Mouse (Mus musculus): ENCODE data around the gene Gcgr. TPM values are rescaled to one million over a fixed set of nuclear protein-coding genes. Genes with fewer than 3 reads are reported as not detected.

Gcgr gene
- polyA plus RNA-seq, 1 experiment from 2014 or later = 0.32 TPM

DNA sequence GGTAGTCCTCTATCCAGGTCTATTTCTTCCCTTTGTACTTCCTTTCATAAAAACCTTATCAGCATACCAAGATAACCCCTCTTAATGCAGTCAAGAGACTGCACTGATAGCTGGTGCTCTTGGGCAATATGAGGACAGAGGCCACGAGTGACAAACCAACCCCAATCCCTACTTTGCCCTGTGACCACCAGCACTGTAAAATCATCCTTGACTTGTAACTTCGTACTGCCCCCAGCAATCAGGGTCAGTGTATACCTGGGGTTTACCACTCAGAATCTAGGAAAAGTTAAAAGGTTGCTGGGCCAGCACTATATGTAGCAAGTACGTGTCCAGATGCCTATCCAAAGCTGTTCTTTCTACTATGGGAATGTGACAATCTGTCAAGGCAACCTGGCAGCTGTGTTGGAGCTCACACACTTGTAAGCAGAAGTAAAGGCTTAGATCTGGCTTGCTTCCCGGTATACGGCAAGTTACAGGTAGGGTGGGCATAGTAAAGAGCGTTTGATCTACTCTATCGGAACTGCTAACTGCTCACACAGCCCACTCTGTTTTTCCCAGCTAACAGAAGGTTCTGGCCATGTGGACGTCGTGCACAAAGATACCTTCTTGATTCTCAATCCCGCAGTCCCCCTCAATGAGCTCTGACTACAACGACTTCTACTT, 41.4 kb downstream of the Gcgr start:
- Histone ChIP-seq H3K36me3 (replicated peaks; ENCODE audit: control insufficient read depth, insufficient read depth) (peaks cover 47% of the 10 kb centered on the region), H3K9ac (peak overlapping the region; percentile 84), H3K27ac (peak overlapping the region; percentile 87), H3K9me3 (ENCODE audit: control insufficient read depth, low read length) (no peaks in the 10 kb centered on the region), H3K4me1 (replicated peaks; ENCODE audit: control insufficient read depth, insufficient read depth, low read length) (peaks cover 22% of the 10 kb centered on the region), H3K4me2 (replicated peaks) (peak overlapping the region; percentile 73), H3K27me3 (ENCODE audit: control insufficient read depth, insufficient read depth, low read length) (no peaks in the 10 kb centered on the region), H3K4me3 (replicated peaks; ENCODE audit: low read length) (peak overlapping the region; percentile 63)
- ATAC-seq (ENCODE audit: low FRiP score) = no peak
- DNase-seq (ENCODE audit: low spot score) = no peak
- 15% methylated on average over 11 of the region's 11 CpGs for WGBS

DNA sequence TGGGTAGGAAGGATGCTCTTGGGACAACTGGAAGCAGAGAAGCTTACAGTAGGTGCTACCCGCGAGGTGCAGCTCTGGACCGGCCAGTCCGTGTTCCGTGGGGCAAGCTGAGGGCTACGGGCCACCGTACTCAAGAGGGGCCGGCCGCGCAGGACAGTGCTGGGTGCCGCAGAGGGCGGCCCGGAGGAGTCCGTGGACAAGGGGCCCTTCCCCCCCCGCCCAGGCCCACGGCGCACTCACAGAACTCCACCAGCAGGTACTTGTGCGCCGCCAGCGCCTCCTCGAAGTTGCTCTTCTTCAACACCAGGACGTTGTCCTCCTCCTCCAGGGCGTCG, 41.9 kb downstream of the Gcgr start:
- peak overlapping the region; percentile 73 for H3K4me2 ChIP-seq (replicated peaks)
- H3K27me3 ChIP-seq (ENCODE audit: control insufficient read depth, insufficient read depth, low read length) = no peaks in the 10 kb centered on the region
- under 1% methylated on average over 18 of the region's 24 CpGs for WGBS
- H3K4me3 ChIP-seq (replicated peaks; ENCODE audit: low read length) = peak overlapping the region; percentile 63
- H3K27ac ChIP-seq = peak overlapping the region; percentile 87
- DNase-seq (ENCODE audit: low spot score) (no peak), ATAC-seq (ENCODE audit: low FRiP score) (no peak; the same call in 1 of the 2 replicates)
- H3K36me3 ChIP-seq (replicated peaks; ENCODE audit: control insufficient read depth, insufficient read depth) = peaks cover 47% of the 10 kb centered on the region
- peaks cover 22% of the 10 kb centered on the region for H3K4me1 ChIP-seq (replicated peaks; ENCODE audit: control insufficient read depth, insufficient read depth, low read length)
- no peaks in the 10 kb centered on the region for H3K9me3 ChIP-seq (ENCODE audit: control insufficient read depth, low read length)
- H3K9ac ChIP-seq = peak overlapping the region; percentile 84

DNA sequence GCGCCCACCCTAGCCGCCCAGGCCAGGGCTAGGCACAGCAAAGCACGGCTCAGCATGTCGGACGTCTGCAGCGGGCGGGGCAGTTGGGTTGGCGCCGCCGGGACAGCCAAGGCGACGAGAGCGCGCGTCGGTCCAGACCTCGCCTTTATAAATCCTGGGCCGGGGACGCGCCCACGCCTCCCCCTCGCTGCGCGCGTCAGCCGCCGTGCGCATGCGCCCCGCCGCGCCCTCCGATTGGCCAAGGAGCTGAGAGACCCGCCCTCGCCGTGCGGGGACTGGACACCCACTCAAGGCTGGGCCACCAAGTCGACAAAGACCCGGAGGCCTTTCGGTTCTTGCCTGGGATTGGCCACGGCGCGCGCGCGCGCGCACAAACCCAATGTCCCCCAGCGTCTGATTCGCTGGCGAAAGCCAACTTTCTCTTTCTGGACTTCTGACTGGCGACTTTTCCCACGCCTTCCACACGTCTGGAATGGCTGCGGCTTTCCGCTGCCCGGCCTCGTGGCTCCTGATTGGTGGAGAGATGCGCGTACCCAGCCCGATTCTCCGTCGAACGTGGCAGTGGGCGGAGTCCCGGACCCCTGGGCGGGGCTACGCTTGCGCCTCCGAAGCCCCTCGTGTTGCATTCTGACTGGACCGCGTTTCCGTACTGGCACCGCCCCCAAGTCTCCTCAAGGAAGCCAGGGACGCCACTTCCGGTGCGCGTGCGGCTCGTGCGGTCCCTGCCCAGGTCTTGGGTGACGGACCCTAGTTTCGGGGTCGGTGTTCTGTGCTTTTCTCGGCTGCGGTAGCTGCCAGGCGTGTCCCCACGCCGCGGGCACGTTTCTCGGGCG, 42.5 kb downstream of the Gcgr start, which contains the start of gene P4hb:
TSS of gene P4hb (minus strand) at position 502 of the 833 bp plus-strand sequence.
- Histone ChIP-seq H3K27ac (peak within 1 kb of the TSS; percentile 87), H3K4me3 (replicated peaks; ENCODE audit: low read length) (peak within 1 kb of the TSS; percentile 63), H3K4me1 (replicated peaks; ENCODE audit: control insufficient read depth, insufficient read depth, low read length) (peaks cover 22% of the 10 kb centered on the region), H3K9ac (peak within 1 kb of the TSS; percentile 84), H3K27me3 (ENCODE audit: control insufficient read depth, insufficient read depth, low read length) (no peaks in the 10 kb centered on the region), H3K4me2 (replicated peaks) (peak within 1 kb of the TSS; percentile 96), H3K9me3 (ENCODE audit: control insufficient read depth, low read length) (no peaks in the 10 kb centered on the region), H3K36me3 (replicated peaks; ENCODE audit: control insufficient read depth, insufficient read depth) (peaks cover 47% of the 10 kb centered on the region)
- WGBS = under 1% methylated on average over 94 of the region's 94 CpGs
- peak; percentile 99 for DNase-seq (ENCODE audit: low spot score)
- peak; percentile 97 for ATAC-seq (ENCODE audit: low FRiP score)

DNA sequence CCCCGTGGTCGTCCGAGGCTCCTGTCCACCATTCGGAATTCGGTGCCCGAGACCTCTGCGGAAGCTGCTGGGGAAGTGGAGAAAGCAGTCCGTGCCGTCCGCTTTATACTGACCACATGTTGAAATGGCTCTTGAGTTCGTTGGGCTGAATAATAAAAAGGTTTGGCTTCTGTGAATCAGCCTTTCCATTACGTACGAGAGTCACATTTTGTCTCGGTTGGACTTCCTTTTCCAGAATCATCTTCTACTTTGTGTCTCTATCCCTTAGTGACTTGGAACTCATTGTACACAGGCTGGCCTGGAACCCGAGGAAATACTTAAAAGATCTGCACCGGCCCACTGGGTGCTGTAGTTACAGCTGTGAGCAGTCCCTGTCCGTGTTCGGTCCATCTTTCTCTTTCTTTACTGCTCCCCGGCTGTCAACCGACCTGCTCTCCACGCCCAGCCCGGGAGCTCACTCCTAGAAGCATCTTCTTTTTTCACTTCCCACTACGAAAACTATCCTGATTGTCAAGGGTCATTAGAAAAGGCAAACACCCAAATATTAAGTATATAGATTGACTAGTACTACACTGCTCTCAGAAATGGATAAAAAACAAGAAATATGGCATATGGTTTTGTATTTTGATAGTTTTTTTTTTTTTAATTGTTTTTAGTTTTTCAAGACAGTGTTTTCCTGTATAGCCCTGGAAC, 43.2 kb downstream of the Gcgr start:
- Histone ChIP-seq H3K9ac (peak overlapping the region; percentile 83), H3K4me1 (replicated peaks; ENCODE audit: control insufficient read depth, insufficient read depth, low read length) (peaks cover 22% of the 10 kb centered on the region), H3K27ac (peak overlapping the region; percentile 87), H3K36me3 (replicated peaks; ENCODE audit: control insufficient read depth, insufficient read depth) (peaks cover 47% of the 10 kb centered on the region), H3K27me3 (ENCODE audit: control insufficient read depth, insufficient read depth, low read length) (no peaks in the 10 kb centered on the region), H3K9me3 (ENCODE audit: control insufficient read depth, low read length) (no peaks in the 10 kb centered on the region), H3K4me3 (replicated peaks; ENCODE audit: low read length) (peak overlapping the region; percentile 63), H3K4me2 (replicated peaks) (peak overlapping the region; percentile 96)
- WGBS = under 1% methylated on average over 23 of the region's 23 CpGs
- no peak for ATAC-seq (ENCODE audit: low FRiP score)
- DNase-seq (ENCODE audit: low spot score) = no peak

DNA sequence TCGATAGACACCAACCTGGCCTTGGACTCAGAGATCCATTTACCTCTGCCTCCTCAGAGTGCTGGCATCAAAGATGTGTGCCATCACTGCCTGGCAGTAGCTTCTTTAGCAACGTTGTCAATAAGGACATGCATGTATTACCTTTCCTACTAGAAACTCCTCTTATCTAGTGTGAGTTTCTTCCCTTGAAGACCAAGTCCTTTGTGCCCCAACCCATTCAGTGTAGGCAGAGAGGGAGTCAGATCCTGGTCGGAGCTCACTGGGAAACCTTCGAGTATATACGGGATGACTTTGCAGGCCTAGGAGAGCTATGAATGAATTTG, 43.7 kb downstream of the Gcgr start:
- H3K9ac ChIP-seq = peak overlapping the region; percentile 83
- peak overlapping the region; percentile 63; the same call in 1 of the 2 replicates for H3K4me3 ChIP-seq (replicated peaks; ENCODE audit: low read length)

DNA sequence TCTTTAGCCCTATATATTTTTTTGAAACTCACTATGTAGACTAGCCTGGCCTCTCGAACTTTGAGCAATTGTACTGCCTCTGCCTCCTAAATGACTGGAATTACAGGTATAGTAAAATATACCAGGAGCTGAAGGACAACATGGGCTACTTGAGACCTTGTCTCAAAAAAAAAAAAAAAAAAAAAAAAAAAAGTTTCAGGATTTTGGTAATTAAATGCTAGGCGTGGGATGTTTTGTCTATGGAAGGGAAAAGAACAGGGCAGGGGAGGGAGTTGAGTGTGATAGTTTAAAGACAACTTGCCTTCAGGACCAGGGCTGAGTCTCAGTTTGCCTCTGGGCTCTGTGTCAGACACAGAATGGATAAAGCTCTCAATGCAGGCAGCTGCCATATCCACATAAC, 44.5 kb downstream of the Gcgr start:
- peaks cover 25% of the 10 kb centered on the region for H3K4me1 ChIP-seq (replicated peaks; ENCODE audit: control insufficient read depth, insufficient read depth, low read length)
- peaks cover 47% of the 10 kb centered on the region for H3K36me3 ChIP-seq (replicated peaks; ENCODE audit: control insufficient read depth, insufficient read depth)
- no peak for DNase-seq (ENCODE audit: low spot score)
- WGBS = 86% methylated on average over 2 of the region's 2 CpGs
- no peaks in the 10 kb centered on the region for H3K9me3 ChIP-seq (ENCODE audit: control insufficient read depth, low read length)
- H3K4me3 ChIP-seq (replicated peaks; ENCODE audit: low read length) = no peak overlapping the region
- no peak overlapping the region for H3K27ac ChIP-seq
- no peak overlapping the region for H3K9ac ChIP-seq
- no peak overlapping the region for H3K4me2 ChIP-seq (replicated peaks)
- no peaks in the 10 kb centered on the region for H3K27me3 ChIP-seq (ENCODE audit: control insufficient read depth, insufficient read depth, low read length)
- ATAC-seq (ENCODE audit: low FRiP score) = no peak

More for the DNA sequence above, 43.7 kb downstream of the Gcgr start:
- no peak for ATAC-seq (ENCODE audit: low FRiP score)
- DNase-seq (ENCODE audit: low spot score) = no peak
- H3K4me1 ChIP-seq (replicated peaks; ENCODE audit: control insufficient read depth, insufficient read depth, low read length) = peaks cover 22% of the 10 kb centered on the region
- H3K27ac ChIP-seq = no peak overlapping the region
- peaks cover 48% of the 10 kb centered on the region for H3K36me3 ChIP-seq (replicated peaks; ENCODE audit: control insufficient read depth, insufficient read depth)
- H3K9me3 ChIP-seq (ENCODE audit: control insufficient read depth, low read length) = no peaks in the 10 kb centered on the region
- peak overlapping the region; percentile 96 for H3K4me2 ChIP-seq (replicated peaks)
- no peaks in the 10 kb centered on the region for H3K27me3 ChIP-seq (ENCODE audit: control insufficient read depth, insufficient read depth, low read length)
- WGBS = 40% methylated on average over 5 of the region's 5 CpGs

DNA sequence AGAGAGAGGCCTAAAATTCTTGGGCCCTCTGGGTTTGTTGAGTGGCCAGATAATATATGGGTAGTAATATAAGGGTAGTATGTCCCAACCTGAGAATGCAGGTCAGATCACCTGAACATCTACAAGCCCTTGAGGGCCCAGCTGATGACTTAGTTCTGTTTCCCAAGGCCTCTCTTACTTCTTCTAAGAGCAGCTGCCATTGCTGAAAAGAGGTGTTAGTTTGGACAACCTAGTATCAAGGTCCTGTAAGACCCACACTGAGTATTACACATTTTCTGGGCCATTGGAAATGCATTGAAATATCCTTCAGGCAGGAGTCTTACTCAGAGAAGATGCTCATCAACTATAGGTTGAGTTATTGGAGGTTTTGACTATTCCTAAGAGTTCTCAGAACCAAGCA, 45.4 kb downstream of the Gcgr start:
- Histone ChIP-seq H3K4me2 (replicated peaks) (no peak overlapping the region), H3K4me1 (replicated peaks; ENCODE audit: control insufficient read depth, insufficient read depth, low read length) (peaks cover 30% of the 10 kb centered on the region), H3K27ac (no peak overlapping the region), H3K36me3 (replicated peaks; ENCODE audit: control insufficient read depth, insufficient read depth) (peaks cover 38% of the 10 kb centered on the region), H3K9ac (no peak overlapping the region), H3K9me3 (ENCODE audit: control insufficient read depth, low read length) (no peaks in the 10 kb centered on the region), H3K4me3 (replicated peaks; ENCODE audit: low read length) (no peak overlapping the region), H3K27me3 (ENCODE audit: control insufficient read depth, insufficient read depth, low read length) (no peaks in the 10 kb centered on the region)
- ATAC-seq (ENCODE audit: low FRiP score) (no peak), DNase-seq (ENCODE audit: low spot score) (no peak)

DNA sequence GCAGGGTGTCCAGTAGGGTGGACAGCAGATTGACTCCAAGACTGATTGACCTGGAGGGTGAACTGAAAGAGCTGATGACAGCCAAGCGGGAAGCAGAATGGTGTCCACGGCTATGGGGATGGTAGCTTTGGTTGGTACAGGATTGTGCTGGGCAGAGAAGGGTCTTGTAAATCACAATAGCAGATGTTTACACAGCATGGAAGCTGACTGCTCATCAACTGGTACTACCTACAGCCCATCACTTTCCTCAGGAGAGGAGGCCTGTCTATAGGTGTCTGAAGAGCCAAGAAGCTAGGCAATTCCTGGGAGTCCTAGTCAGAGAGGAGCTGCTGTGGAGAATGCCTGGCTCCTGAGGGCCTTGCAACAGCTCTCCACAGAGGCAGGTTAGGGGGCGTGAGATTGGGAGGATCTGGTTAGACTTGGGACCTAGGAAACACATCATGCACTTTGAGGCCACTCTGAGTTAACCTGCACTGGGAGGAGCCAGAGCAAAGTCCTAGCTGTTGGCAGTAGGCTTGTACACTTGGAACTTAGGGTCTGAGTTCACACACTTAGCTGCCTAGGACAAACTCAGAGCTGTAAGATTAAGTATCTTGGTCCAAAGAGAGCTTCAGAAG, 46.0 kb downstream of the Gcgr start:
- no peaks in the 10 kb centered on the region for H3K9me3 ChIP-seq (ENCODE audit: control insufficient read depth, low read length)
- 87% methylated on average over 3 of the region's 3 CpGs for WGBS
- H3K27me3 ChIP-seq (ENCODE audit: control insufficient read depth, insufficient read depth, low read length) = no peaks in the 10 kb centered on the region
- H3K36me3 ChIP-seq (replicated peaks; ENCODE audit: control insufficient read depth, insufficient read depth) = peaks cover 33% of the 10 kb centered on the region
- no peak overlapping the region for H3K9ac ChIP-seq
- H3K4me1 ChIP-seq (replicated peaks; ENCODE audit: control insufficient read depth, insufficient read depth, low read length) = peaks cover 24% of the 10 kb centered on the region
- H3K4me3 ChIP-seq (replicated peaks; ENCODE audit: low read length) = no peak overlapping the region
- no peak overlapping the region for H3K4me2 ChIP-seq (replicated peaks)
- no peak overlapping the region for H3K27ac ChIP-seq
- ATAC-seq (ENCODE audit: low FRiP score) = no peak
- DNase-seq (ENCODE audit: low spot score) = no peak

All from hindbrain, embryonic 14.5 days (tissue).